Mouse (Mus musculus) megakaryocyte progenitor cell, adult 5-6 weeks (primary cell): ENCODE measurements at regions not wholly inside any gene's neighbourhood (a gene's known extent, or its start where the extent isn't known, plus 50 kb on each side); places are given as distances from the start of the nearest gene placed in this dataset.

ENCODE experiments used
- ATAC-seq: replicated peaks from 2 replicates; pipeline ENCODE4 v1.8.0; 2016; ENCODE audit warnings: mild to moderate bottlenecking, moderate TSS enrichment, inconsistent platforms; ENCODE audit not compliant: poor library complexity

- peak; percentile 76 for ATAC-seq
These were observed 238.1 kb upstream of the Ccdc122 start for GRCm38 (mm10) chr14:76798488-76798887.

- ATAC-seq, result no peak
These were observed 239.1 kb upstream of the Ccdc122 start for GRCm38 (mm10) chr14:76797518-76797917.

- no peak for ATAC-seq
These were observed 235.3 kb upstream of the Serp2 start for GRCm38 (mm10) chr14:76791811-76792571.

GRCm38 (mm10) chr14:76789376-76789775, 232.7 kb upstream of the Serp2 start:
- ATAC-seq, result no peak

GRCm38 (mm10) chr14:76787601-76788000, 230.9 kb upstream of the Serp2 start:
- peak; percentile 91 for ATAC-seq

- ATAC-seq, result no peak
These were observed 229.5 kb upstream of the Serp2 start for GRCm38 (mm10) chr14:76786214-76786613.

GRCm38 (mm10) chr14:76781524-76781880, 224.8 kb upstream of the Serp2 start:
- peak; percentile 59 for ATAC-seq

- ATAC-seq, result peak; percentile 74
These were observed 224.2 kb upstream of the Serp2 start for GRCm38 (mm10) chr14:76780572-76781523.

- ATAC-seq, result no peak
These were observed 222.1 kb upstream of the Serp2 start for GRCm38 (mm10) chr14:76778541-76779399.

GRCm38 (mm10) chr14:76775387-76775924, 218.8 kb upstream of the Serp2 start:
- ATAC-seq, result no peak

GRCm38 (mm10) chr14:76772781-76773438, 216.2 kb upstream of the Serp2 start:
- no peak for ATAC-seq

GRCm38 (mm10) chr14:76770106-76770505, 213.4 kb upstream of the Serp2 start:
- no peak for ATAC-seq

- ATAC-seq, result 0 out of 2 replicates have a peak, but pooled peaks have one; percentile 22
These were observed 210.6 kb upstream of the Serp2 start for GRCm38 (mm10) chr14:76767301-76767700.

GRCm38 (mm10) chr14:76766186-76766713, 209.6 kb upstream of the Serp2 start:
- ATAC-seq, result no peak

GRCm38 (mm10) chr14:76765094-76765504, 208.4 kb upstream of the Serp2 start:
- ATAC-seq, result no peak

- peak; percentile 56 for ATAC-seq
These were observed 207.7 kb upstream of the Serp2 start for GRCm38 (mm10) chr14:76764390-76764796.

- no peak for ATAC-seq
These were observed 206.8 kb upstream of the Serp2 start for GRCm38 (mm10) chr14:76763539-76763938.

GRCm38 (mm10) chr14:76762777-76763176, 206.1 kb upstream of the Serp2 start:
- 0 out of 2 replicates have a peak, but pooled peaks have one; percentile 8 for ATAC-seq

- ATAC-seq, result no peak
These were observed 205.0 kb upstream of the Serp2 start for GRCm38 (mm10) chr14:76761691-76762090.

GRCm38 (mm10) chr14:76761274-76761673, 204.6 kb upstream of the Serp2 start:
- ATAC-seq, result no peak
